Mouse (Mus musculus) gonadal fat pad, adult 2 months (tissue): ENCODE data around the gene Mlycd. TPM values are rescaled to one million over a fixed set of nuclear protein-coding genes. Genes with fewer than 3 reads are reported as not detected.

Source experiments
- polyA plus RNA-seq: library from polyadenylated mRNA; depleted of rRNA; stranded (reverse); fragments of >200 nt; gene quantifications from 2 replicates; pipeline ENCODE4 v1.2.3, GENCODE M21; 2012; rRNA removed

Mlycd gene
- polyA plus RNA-seq, 1 experiment, result 30.6 TPM

Other genes starting within 250 kb of the Mlycd start
- gene Hsbp1, start 50.4 kb upstream of the Mlycd start, polyA plus RNA-seq, result 168 and 181 TPM in 2 replicates
- 20.6 and 31.2 TPM in 2 replicates for gene Osgin1, start 39.2 kb downstream of the Mlycd start, polyA plus RNA-seq
- gene Necab2, start 51.8 kb downstream of the Mlycd start, polyA plus RNA-seq, result 0.81 and 1.2 TPM in 2 replicates
- gene Slc38a8, start 106.8 kb downstream of the Mlycd start, polyA plus RNA-seq, result 0.18 and 0.24 TPM in 2 replicates
- gene Mbtps1, start 163.9 kb downstream of the Mlycd start, polyA plus RNA-seq, result 103 and 107 TPM in 2 replicates
- gene Hsdl1, start 180.3 kb downstream of the Mlycd start, polyA plus RNA-seq, result 26.2 and 28.6 TPM in 2 replicates
- gene Dnaaf1, start 180.4 kb downstream of the Mlycd start, polyA plus RNA-seq, result 2.0 and 4.0 TPM in 2 replicates
- gene Taf1c, start 210.3 kb downstream of the Mlycd start, polyA plus RNA-seq, result 13.6 and 17.8 TPM in 2 replicates
- 0.33 and 0.36 TPM in 2 replicates for gene Adad2, start 217.9 kb downstream of the Mlycd start, polyA plus RNA-seq
- gene Kcng4, start 240.8 kb downstream of the Mlycd start, polyA plus RNA-seq, result 3.7 and 5.2 TPM in 2 replicates